Mouse (Mus musculus): ENCODE data around the gene Napb. TPM values are rescaled to one million over a fixed set of nuclear protein-coding genes. Genes with fewer than 3 reads are reported as not detected.

Gene Napb
- total and polyA plus RNA-seq, 2 experiments from 2014 or later = 99.2 to 115 TPM

DNA sequence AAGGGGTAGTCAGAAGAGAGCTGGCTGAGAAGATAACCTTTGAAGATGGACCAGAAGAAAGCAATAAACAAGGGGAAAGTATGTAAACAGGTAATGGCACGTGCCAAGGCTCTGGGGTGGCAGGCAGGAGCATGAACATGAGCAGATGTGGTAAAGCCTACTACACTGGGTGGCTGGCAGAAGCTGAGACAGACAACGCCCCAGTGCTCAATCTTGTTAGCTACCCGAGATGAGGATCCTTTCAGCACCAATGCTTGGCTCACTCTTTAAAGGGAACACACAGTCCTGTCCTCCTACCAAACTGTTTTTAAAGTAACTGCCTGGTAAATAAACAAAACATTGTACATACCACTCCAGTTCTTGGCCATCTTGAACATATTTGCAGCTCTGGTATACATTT lies 19.9 kb downstream of the Napb start:
- H3K9me3 ChIP-seq (ENCODE audit: low read length) = no peaks in the 10 kb centered on the region
- H3K27me3 ChIP-seq (ENCODE audit: insufficient read depth, low read length) = no peaks in the 10 kb centered on the region
- no peak overlapping the region for H3K27ac ChIP-seq
- H3K9ac ChIP-seq (replicated peaks; ENCODE audit: low read length) = no peak overlapping the region
- H3K4me1 ChIP-seq (ENCODE audit: insufficient read depth, low read length) = no peaks in the 10 kb centered on the region
- no peak overlapping the region for H3K4me3 ChIP-seq (ENCODE audit: low read length)
- ATAC-seq (no peak), DNase-seq (ENCODE audit: low spot score) (no peak)
- H3K4me2 ChIP-seq (ENCODE audit: low read depth, low read length) = no peak overlapping the region
- TF ChIP-seq CTCF (IDR thresholded peaks at IDR 0.05; ENCODE audit: low read depth) = no peak
- 87% methylated on average over 3 of the region's 3 CpGs for WGBS
- 0 out of 2 replicates have a peak, but pooled peaks cover 6% of the 10 kb centered on the region for H3K36me3 ChIP-seq (ENCODE audit: insufficient read depth, low read length)

DNA sequence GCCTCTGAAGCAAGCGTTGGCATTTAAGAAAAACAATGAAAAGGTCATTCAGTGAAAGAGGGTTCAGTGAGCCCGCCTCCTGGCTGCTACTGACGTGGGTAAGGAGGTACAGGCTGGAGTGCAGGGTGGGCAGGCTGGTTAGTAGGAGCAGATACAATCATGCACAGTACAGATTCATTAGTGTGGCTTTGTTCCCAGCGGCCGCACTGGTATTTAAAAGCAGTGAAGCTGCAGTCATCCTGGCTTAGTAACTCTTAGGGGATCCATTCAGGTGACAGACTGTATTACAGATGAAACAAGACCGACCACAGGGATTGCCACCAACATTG lies 25.1 kb downstream of the Napb start:
- DNase-seq (ENCODE audit: low spot score) (peak; percentile 19), ATAC-seq (peak; percentile 28)
- WGBS = 61% methylated on average over 6 of the region's 6 CpGs

DNA sequence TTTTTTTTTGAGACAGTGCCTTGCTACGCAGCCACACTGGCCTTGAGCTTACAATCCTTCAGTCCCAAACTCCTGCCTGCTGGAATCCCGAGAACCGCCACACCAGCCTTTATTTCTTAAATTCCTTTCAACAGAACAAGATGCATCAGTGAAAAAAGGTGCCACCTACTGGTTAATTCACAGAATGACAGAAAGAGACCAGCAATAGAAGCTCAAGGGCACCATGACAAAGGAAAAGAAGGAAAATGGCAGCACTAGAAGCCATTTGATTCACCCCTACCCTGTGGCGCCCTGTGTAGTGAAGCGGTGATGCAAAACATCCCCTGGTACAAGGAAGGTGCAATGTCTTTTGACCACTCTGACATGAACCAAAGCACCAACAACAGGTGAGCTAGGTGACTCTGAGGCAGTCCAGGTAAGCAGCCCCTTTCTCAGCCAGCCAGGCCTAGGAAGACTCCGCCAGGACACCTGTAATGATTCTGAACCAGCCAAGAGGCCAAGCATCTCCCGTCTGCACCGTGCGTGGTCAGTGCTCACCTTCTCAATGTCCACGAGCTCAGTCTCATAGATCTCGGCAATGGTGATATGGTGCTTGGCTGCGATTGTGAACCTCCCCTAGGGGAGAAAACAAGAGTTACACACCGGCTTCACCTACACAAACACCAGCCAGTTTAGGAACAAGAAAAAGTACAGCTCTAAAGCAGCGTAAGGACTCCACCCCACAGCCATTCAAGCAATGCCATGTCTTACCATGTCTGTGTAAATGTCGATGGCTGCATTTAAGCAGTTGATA lies 25.7 kb downstream of the Napb start:
- H3K9me3 ChIP-seq (ENCODE audit: low read length) = no peaks in the 10 kb centered on the region
- H3K9ac ChIP-seq (replicated peaks; ENCODE audit: low read length) = no peak overlapping the region
- peaks cover 7% of the 10 kb centered on the region; the same call in 1 of the 2 replicates for H3K36me3 ChIP-seq (ENCODE audit: insufficient read depth, low read length)
- no peaks in the 10 kb centered on the region for H3K4me1 ChIP-seq (ENCODE audit: insufficient read depth, low read length)
- H3K4me2 ChIP-seq (ENCODE audit: low read depth, low read length) = no peak overlapping the region
- H3K4me3 ChIP-seq (ENCODE audit: low read length) = no peak overlapping the region
- H3K27ac ChIP-seq = peak overlapping the region; percentile 0; the same call in 1 of the 2 replicates
- peak; percentile 64 for TF ChIP-seq CTCF (IDR thresholded peaks at IDR 0.05; ENCODE audit: low read depth)
- peak; percentile 63 for ATAC-seq
- 74% methylated on average over 15 of the region's 15 CpGs for WGBS
- peak; percentile 72 for DNase-seq (ENCODE audit: low spot score)
- no peaks in the 10 kb centered on the region for H3K27me3 ChIP-seq (ENCODE audit: insufficient read depth, low read length)

More for the DNA sequence above, 25.1 kb downstream of the Napb start:
- H3K27me3 ChIP-seq (ENCODE audit: insufficient read depth, low read length) = no peaks in the 10 kb centered on the region
- no peak overlapping the region for H3K4me3 ChIP-seq (ENCODE audit: low read length)
- no peak overlapping the region for H3K4me2 ChIP-seq (ENCODE audit: low read depth, low read length)
- TF ChIP-seq CTCF (IDR thresholded peaks at IDR 0.05; ENCODE audit: low read depth) = no peak
- peaks cover 10% of the 10 kb centered on the region; the same call in 1 of the 2 replicates for H3K36me3 ChIP-seq (ENCODE audit: insufficient read depth, low read length)
- H3K4me1 ChIP-seq (ENCODE audit: insufficient read depth, low read length) = no peaks in the 10 kb centered on the region
- no peaks in the 10 kb centered on the region for H3K9me3 ChIP-seq (ENCODE audit: low read length)
- H3K27ac ChIP-seq = no peak overlapping the region
- H3K9ac ChIP-seq (replicated peaks; ENCODE audit: low read length) = no peak overlapping the region

DNA sequence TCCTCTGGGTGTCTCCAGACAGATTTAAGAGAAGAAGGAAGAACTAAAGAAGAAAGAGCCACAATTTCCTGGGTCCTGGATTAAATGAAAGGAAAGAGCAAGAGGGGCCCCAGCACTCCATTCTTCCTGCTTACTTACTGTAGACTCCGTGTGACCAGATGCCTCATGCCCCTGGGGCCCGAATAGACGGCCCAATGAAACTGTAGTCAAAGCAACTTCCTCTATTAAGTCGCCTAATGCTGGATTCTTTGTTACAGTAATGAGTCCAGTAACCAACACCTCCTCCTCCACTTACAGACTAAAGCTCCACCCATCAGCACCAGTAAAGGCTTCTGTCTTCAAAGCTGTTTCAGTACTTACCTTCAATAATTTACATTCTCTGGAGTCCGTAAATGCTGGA lies 33.7 kb downstream of the Napb start:
- H3K4me3 ChIP-seq (ENCODE audit: low read length) = no peak overlapping the region
- H3K27me3 ChIP-seq (ENCODE audit: insufficient read depth, low read length) = no peaks in the 10 kb centered on the region
- H3K9ac ChIP-seq (replicated peaks; ENCODE audit: low read length) = no peak overlapping the region
- H3K27ac ChIP-seq = no peak overlapping the region
- peaks cover 27% of the 10 kb centered on the region; the same call in 1 of the 2 replicates for H3K36me3 ChIP-seq (ENCODE audit: insufficient read depth, low read length)
- H3K4me2 ChIP-seq (ENCODE audit: low read depth, low read length) = no peak overlapping the region
- TF ChIP-seq CTCF (IDR thresholded peaks at IDR 0.05; ENCODE audit: low read depth) = no peak
- ATAC-seq (no peak), DNase-seq (ENCODE audit: low spot score) (no peak)
- WGBS = 90% methylated on average over 5 of the region's 5 CpGs
- H3K4me1 ChIP-seq (ENCODE audit: insufficient read depth, low read length) = no peaks in the 10 kb centered on the region
- no peaks in the 10 kb centered on the region for H3K9me3 ChIP-seq (ENCODE audit: low read length)

DNA sequence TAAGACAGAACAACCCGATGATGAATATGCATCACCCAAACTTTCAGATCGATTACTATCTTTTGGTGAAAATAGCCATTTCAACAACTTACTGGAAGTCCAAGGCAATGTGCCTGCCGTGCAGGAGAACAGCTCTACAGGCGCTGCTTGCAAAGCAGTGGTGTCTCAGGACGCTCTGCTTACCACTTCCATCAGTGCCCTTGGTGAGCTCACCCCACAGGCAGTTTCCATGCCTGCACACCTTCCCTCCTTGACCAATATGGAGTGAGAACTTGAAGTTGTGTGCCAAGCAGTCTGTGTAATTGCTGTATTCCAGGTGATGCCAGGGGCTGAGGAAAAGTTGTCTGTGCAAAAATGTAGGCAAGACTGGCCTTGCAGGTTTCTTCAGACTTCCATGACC lies 41.5 kb downstream of the Napb start:
- no peak for TF ChIP-seq CTCF (IDR thresholded peaks at IDR 0.05; ENCODE audit: low read depth)
- Histone ChIP-seq H3K4me1 (ENCODE audit: insufficient read depth, low read length) (no peaks in the 10 kb centered on the region), H3K9me3 (ENCODE audit: low read length) (no peaks in the 10 kb centered on the region), H3K27ac (no peak overlapping the region), H3K27me3 (ENCODE audit: insufficient read depth, low read length) (no peaks in the 10 kb centered on the region), H3K9ac (replicated peaks; ENCODE audit: low read length) (no peak overlapping the region), H3K4me3 (ENCODE audit: low read length) (no peak overlapping the region), H3K4me2 (ENCODE audit: low read depth, low read length) (no peak overlapping the region), H3K36me3 (ENCODE audit: insufficient read depth, low read length) (peaks cover 54% of the 10 kb centered on the region)
- 97% methylated on average over 5 of the region's 5 CpGs for WGBS
- no peak for DNase-seq (ENCODE audit: low spot score)
- no peak for ATAC-seq

DNA sequence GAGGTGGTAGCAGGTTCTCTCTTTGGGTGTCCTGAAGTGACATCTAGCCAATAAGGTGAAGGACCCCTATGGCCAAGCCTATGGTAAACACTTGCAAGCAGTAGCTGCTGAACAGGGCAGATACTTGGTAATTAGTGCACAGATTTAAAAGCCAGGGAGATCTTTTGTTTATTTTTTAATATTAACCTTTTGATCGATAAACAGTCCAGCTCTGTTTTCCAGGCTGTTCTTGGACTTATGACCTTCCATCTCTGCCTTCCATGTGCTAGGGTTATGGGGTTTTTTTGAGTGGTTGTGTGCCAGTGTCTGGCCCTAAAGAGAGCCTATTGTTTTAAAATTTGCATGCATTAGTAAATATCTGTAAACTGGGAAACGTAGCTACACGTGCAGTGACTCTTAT lies 42.0 kb downstream of the Napb start:
- H3K27me3 ChIP-seq (ENCODE audit: insufficient read depth, low read length) = no peaks in the 10 kb centered on the region
- no peak for DNase-seq (ENCODE audit: low spot score)
- H3K4me3 ChIP-seq (ENCODE audit: low read length) = no peak overlapping the region
- TF ChIP-seq CTCF (IDR thresholded peaks at IDR 0.05; ENCODE audit: low read depth) = no peak
- H3K4me1 ChIP-seq (ENCODE audit: insufficient read depth, low read length) = no peaks in the 10 kb centered on the region
- H3K27ac ChIP-seq = no peak overlapping the region
- no peak overlapping the region for H3K4me2 ChIP-seq (ENCODE audit: low read depth, low read length)
- WGBS = 92% methylated on average over 3 of the region's 3 CpGs
- H3K36me3 ChIP-seq (ENCODE audit: insufficient read depth, low read length) = peaks cover 55% of the 10 kb centered on the region
- no peaks in the 10 kb centered on the region for H3K9me3 ChIP-seq (ENCODE audit: low read length)
- no peak for ATAC-seq
- H3K9ac ChIP-seq (replicated peaks; ENCODE audit: low read length) = no peak overlapping the region

DNA sequence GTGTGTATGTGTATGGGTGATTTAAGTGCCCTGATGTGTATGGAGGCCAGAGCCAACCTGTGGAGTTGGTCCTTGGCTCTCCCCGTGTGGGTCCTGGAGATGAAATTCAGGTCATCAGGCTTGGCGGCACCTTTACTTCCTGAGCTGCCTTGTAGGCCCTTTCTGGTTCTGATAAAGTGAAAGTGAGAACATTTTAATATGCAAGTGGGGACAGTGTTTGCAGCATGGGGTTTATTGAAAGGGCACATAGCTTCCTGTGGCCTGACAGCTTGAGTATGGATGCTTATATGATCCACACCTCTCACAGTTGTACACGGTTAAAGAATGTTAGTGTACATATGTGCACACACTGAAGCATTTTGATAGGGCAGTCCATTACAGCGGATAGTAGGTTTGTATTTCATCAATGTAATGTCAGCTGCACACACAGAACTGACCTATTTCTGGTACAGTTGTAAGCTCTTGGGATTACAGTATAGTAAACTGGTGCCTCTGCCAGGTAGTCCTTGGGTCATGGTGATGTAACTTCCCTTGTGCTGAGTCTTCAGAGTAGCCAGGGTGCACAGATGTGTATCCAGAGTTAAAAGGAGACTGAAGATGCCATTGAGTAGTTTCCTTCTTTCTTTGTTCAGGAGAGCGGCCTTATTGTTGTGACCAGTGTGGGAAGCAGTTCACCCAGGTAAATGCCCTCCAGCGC lies 42.7 kb downstream of the Napb start:
- TF ChIP-seq CTCF (IDR thresholded peaks at IDR 0.05; ENCODE audit: low read depth) = no peak
- no peaks in the 10 kb centered on the region for H3K4me1 ChIP-seq (ENCODE audit: insufficient read depth, low read length)
- H3K9ac ChIP-seq (replicated peaks; ENCODE audit: low read length) = no peak overlapping the region
- peaks cover 61% of the 10 kb centered on the region for H3K36me3 ChIP-seq (ENCODE audit: insufficient read depth, low read length)
- no peaks in the 10 kb centered on the region for H3K9me3 ChIP-seq (ENCODE audit: low read length)
- no peak overlapping the region for H3K4me2 ChIP-seq (ENCODE audit: low read depth, low read length)
- no peaks in the 10 kb centered on the region for H3K27me3 ChIP-seq (ENCODE audit: insufficient read depth, low read length)
- no peak overlapping the region for H3K27ac ChIP-seq
- ATAC-seq = no peak
- 91% methylated on average over 6 of the region's 6 CpGs for WGBS
- no peak for DNase-seq (ENCODE audit: low spot score)
- no peak overlapping the region for H3K4me3 ChIP-seq (ENCODE audit: low read length)
